Mouse (Mus musculus) gastrocnemius, postnatal 36 days (tissue): ENCODE measurements around the gene Dda1. TPM values are rescaled to one million over a fixed set of nuclear protein-coding genes. Genes with fewer than 3 reads are reported as not detected.
"Not testable (repeated sequence)": the region's sequence is repeated elsewhere in the genome, so short reads cannot be mapped to it uniquely, and the experiment has no call there.

ENCODE experiments used
- DNase-seq, 2 experiments: peaks; one replicate each; pipeline ENCODE4 v3.0.0; 2022
- intact Hi-C: fragments of 180-260 bp; cut with DNase I; formaldehyde crosslinking; loops from one replicate; pipeline ENCODE4 v1.15.1; 2025
- long read RNA-seq, 2 experiments: library from polyadenylated mRNA; stranded (forward); transcript quantifications; one replicate each; pipeline ENCODE4 v2.0.0; 2021
- total RNA-seq, 2 experiments: library from RNA; stranded (reverse); gene quantifications; 2 replicates each; pipeline ENCODE4 v1.2.3; 2021

The Dda1 gene
- total RNA-seq: 10 to 100 TPM; 20.4 to 27.6 TPM
- long read RNA-seq, experiment 1, transcript Dda1-204 (4 exons, 1,881 nt): minor isoform, 6 of 55 reads
- long read RNA-seq, experiment 1, transcript Dda1-205 (5 exons, 1,929 nt): minor isoform, 6 of 55 reads
- long read RNA-seq, experiment 1, transcript Dda1-202 (5 exons, 1,933 nt): major isoform, 33 of 55 reads
- long read RNA-seq, experiment 1, partial matches to known transcripts: 0 of 55 reads
- long read RNA-seq, experiment 1, other reads (novel, unspliced or antisense): 8 of 55 reads
- long read RNA-seq, experiment 2, transcript Dda1-205 (5 exons, 1,929 nt): minor isoform, 18 of 87 reads
- long read RNA-seq, experiment 2, transcript Dda1-202 (5 exons, 1,933 nt): major isoform, 47 of 87 reads
- long read RNA-seq, experiment 2, partial matches to known transcripts: 9 of 87 reads
- long read RNA-seq, experiment 2, other reads (novel, unspliced or antisense): 6 of 87 reads

- DNase-seq: peak; percentile 92 to 95
- intact Hi-C loops: no loop called here
These were observed at the start of gene Dda1 for GRCm38 (mm10) chr8:71468916-71469315. TSS of gene Dda1 (plus strand) at chr8:71469199.

- intact Hi-C loops: no loop called here
- no peak for DNase-seq
These were observed 46.9 kb upstream of the Dda1 start for GRCm38 (mm10) chr8:71422121-71422520.

- DNase-seq, intact Hi-C loops: not testable (repeated sequence)
These were observed 36.1 kb upstream of the Dda1 start for GRCm38 (mm10) chr8:71432935-71433334.

- intact Hi-C loops: no loop called here
- DNase-seq: no peak
These were observed 32.0 kb upstream of the Dda1 start for GRCm38 (mm10) chr8:71437041-71437440.

GRCm38 (mm10) chr8:71441404-71441803, 27.6 kb upstream of the Dda1 start:
- DNase-seq: no peak
- intact Hi-C loops: loop anchor here (2.0 to 5.0 kb wide), 2 partner anchors 79 to 221 kb away; no protein-coding TSS in a partner anchor

GRCm38 (mm10) chr8:71445096-71445495, 23.9 kb upstream of the Dda1 start:
- DNase-seq: no peak
- intact Hi-C loops: no loop called here

GRCm38 (mm10) chr8:71451337-71451736, 17.7 kb upstream of the Dda1 start:
- peak in 1 of 2 experiments; percentile 4 for DNase-seq
- intact Hi-C loops: no loop called here

- DNase-seq: peak in 1 of 2 experiments; percentile 11
- intact Hi-C loops: no loop called here
These were observed 17.2 kb upstream of the Dda1 start for GRCm38 (mm10) chr8:71451777-71452176.

- intact Hi-C loops: no loop called here
- peak in 1 of 2 experiments; percentile 7 for DNase-seq
These were observed 16.3 kb upstream of the Dda1 start for GRCm38 (mm10) chr8:71452669-71453068.

GRCm38 (mm10) chr8:71454668-71455067, 14.3 kb upstream of the Dda1 start:
- DNase-seq: no peak
- intact Hi-C loops: no loop called here

GRCm38 (mm10) chr8:71456906-71457305, 12.1 kb upstream of the Dda1 start:
- intact Hi-C loops: no loop called here
- DNase-seq: peak in 1 of 2 experiments; percentile 17

- DNase-seq: peak in 1 of 2 experiments; percentile 10
- intact Hi-C loops: no loop called here
These were observed 11.2 kb upstream of the Dda1 start for GRCm38 (mm10) chr8:71457659-71458270.

GRCm38 (mm10) chr8:71460716-71461115, 8.3 kb upstream of the Dda1 start:
- DNase-seq: no peak
- intact Hi-C loops: no loop called here

- intact Hi-C loops: no loop called here
- DNase-seq: no peak
These were observed 7.7 kb upstream of the Dda1 start for GRCm38 (mm10) chr8:71461152-71461840.

GRCm38 (mm10) chr8:71462191-71462590, 6.8 kb upstream of the Dda1 start:
- intact Hi-C loops: no loop called here

GRCm38 (mm10) chr8:71462786-71463185, 6.2 kb upstream of the Dda1 start:
- DNase-seq: no peak
- intact Hi-C loops: no loop called here

More at GRCm38 (mm10) chr8:71462191-71462590, 6.8 kb upstream of the Dda1 start:
- DNase-seq: no peak

- peak; percentile 96 to 99 for DNase-seq
- intact Hi-C loops: no loop called here
These were observed 5.6 kb upstream of the Dda1 start, which contains the start of gene Abhd8 for GRCm38 (mm10) chr8:71463188-71464033. TSS of gene Abhd8 (minus strand) at chr8:71463655.

GRCm38 (mm10) chr8:71464513-71465500, 4.2 kb upstream of the Dda1 start, which contains the start of gene Mrpl34:
TSS of gene Mrpl34 (plus strand) at chr8:71464959.
- intact Hi-C loops: no loop called here
- DNase-seq: peak; percentile 95 to 97

GRCm38 (mm10) chr8:71465733-71466132, 3.3 kb upstream of the Dda1 start:
- intact Hi-C loops: no loop called here
- no peak for DNase-seq
